Mouse (Mus musculus): Measurements from ENCODE around the gene Pam.

DNA sequence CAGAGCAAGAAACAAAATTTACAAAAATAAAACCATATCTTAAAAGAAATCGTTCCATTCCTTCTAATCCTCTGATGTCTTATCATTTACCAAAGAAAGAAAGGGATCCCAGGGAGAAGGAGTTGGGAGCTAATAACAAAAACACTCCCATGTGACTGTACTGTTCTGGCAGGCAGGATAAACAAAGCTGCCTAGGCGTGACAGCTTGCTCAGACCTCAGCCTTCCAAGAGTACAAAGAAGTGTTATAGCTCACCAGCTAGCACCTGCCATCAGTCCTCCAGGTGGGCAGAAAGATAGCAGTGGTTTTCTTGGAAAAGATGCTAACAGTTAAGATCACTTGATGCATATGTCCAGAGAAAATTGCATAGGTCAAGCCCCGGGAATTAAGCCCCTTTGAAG is 157.4 kb downstream of the Pam start:
- TF ChIP-seq CTCF (IDR thresholded peaks at IDR 0.05; ENCODE audit: low read depth) (no peak), EP300 (optimal IDR thresholded peaks at IDR 0.05) (no peak)

Data from stomach, postnatal 0 days (tissue).